Mouse (Mus musculus) CD4-positive helper T cell, adult 2 months (primary cell): ENCODE data around the gene Abhd16a.

Source experiments
- DNase-seq: peaks from one replicate; pipeline ENCODE4 v3.0.0-alpha.2; 2012; ENCODE audit warnings: low read depth, missing footprints, low spot score

The Abhd16a gene

GRCm38 (mm10) chr17:35060071-35060470, 29.0 kb upstream of the Abhd16a start:
- no peak for DNase-seq

DNA sequence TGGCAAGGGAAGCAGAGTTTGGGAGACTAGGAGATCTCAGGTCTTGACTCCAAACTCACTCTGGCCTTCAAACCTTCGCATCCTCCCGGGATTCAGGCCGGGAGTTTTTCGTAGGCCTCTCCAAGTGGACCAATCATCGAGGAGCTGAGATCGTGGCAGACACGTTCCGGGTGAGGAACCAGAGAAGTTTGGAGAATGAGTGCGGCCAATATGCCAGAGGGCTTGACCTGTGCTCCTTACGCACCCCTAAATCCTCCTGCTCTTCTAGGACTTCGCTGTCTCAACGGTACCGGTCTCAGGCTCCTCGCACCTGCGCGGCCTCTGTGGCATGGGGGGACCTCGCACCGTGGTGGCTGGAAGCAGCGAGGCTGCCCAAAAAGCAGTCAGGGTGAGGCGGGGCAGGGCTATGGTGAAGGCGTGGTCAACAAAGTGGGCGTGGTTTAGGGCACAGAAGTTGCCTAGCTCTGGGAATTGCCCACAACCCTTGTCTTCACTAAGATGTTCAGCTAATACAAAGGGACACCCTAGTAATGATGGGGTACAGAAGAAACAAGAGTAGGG, 28.2 kb upstream of the Abhd16a start:
- no peak for DNase-seq

DNA sequence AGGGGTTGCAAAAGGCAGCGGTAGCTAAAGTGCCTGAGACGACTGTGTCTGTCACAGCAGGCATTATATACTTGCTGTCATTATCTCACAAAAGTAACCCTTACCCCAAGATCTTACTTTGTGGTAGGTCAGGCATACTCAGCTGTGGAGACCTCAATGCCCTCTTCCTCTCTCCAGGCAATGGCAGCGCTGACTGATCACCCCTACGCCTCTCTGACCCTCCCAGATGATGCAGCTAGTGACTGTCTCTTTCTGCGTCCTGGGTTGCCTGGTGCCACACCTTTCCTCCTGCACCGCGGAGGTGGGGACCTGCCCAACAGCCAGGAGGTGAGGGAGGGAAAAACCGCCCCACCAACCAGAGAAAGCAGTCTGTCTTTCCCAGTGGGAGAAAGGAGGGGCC, 27.8 kb upstream of the Abhd16a start:
- no peak for DNase-seq

DNA sequence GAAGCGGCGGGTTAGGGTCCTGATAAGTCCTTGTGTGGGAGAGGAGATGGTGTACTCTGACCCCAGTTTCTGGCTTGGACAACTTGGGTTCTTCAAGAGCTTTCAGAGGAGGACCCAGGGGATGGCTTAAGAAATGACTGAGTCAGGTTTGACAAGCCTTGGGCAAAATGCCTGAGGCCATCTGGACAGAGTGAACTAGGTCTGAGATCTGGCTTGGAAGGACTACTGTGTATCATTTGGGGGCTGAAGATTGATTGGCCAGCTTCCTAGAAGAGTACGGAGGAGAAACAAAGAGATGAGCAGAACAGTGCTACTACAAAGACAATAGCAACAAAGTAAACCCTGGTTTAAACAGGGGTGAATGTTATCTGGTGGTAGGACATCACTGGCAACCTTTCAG, 25.6 kb upstream of the Abhd16a start:
- DNase-seq = no peak

DNA sequence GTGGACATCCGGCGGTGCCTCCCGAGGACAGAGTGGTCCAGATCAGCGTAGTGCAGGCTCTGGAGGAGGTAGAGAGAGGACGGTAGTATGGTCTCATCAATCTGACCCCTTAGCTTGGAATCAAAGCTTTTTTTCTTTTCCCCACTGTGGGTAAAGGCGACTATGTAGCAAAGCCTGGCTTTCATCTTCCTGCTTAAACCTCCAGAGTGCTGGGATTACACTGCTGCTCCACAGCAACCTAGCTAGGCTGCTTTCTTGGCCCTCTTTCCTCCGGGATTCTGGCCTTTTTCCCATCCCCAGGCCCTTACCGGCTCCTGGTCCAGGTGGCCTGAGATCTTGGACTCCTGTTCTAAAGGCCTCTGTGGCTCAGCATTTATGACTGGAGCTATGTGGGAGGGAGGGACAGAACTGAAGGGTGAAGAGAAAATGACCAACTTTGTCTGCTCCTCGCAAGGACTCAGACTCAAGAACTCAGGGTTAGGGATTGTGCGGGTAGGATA, 24.6 kb upstream of the Abhd16a start:
- no peak for DNase-seq

DNA sequence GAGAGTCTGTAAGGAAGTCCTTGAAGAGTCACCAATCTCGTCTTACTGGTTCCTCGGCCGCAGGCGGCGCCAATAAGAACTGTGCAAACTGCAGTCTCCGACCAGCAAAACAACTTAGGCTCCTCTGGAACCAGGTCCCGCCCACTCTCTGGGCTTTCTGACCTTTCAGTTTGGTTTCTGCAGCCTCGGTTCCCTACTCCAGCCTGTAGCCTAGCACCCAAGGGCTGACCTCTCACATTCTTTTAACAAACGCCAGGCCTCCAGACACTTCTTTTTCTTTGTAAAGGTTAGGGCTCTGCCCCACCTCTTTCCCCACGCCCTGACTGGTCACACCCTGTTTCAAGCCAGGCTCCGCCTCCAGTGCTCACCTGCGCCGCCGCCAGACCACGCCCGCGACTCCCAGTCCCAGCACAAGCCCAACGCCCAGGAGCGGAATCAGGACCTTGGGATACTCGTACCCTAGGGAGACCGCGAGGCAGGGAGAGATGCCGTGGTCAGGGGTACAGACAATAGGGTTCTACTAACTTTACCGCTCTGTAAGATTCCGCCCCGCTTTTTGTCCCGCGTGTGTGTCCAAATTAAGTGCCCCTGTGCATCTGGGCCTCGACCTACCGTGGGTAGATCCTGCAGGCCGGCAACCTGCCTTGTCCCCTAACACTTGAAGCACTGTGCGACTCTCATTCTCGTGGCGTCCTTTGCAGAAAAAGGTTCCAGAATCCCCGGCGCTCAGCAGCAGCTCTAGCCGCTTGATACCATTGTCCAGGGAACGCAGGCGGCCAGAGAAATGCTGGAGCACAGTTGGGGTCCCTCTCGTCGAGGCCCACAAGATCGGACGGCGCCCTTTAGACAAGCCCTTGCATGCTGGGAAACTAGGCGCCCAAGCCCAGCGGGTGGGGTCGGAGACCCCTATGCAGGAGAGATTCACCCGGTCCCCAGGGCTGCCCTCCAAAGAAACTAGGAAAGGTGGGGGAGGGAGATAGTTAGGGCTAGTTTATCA, 23.8 kb upstream of the Abhd16a start, which contains the start of gene Ly6g6c:
Gene Ly6g6c (plus strand): TSS at position 438 of the 997 bp plus-strand sequence.
- DNase-seq = peak; percentile 45

- DNase-seq = no peak
These were observed 23.0 kb upstream of the Abhd16a start, which contains the start of gene Mpig6b for GRCm38 (mm10) chr17:35066084-35066483. Mpig6b (minus strand) TSS chr17:35066184.

GRCm38 (mm10) chr17:35068213-35068914, 20.7 kb upstream of the Abhd16a start:
- peak; percentile 31 for DNase-seq

DNA sequence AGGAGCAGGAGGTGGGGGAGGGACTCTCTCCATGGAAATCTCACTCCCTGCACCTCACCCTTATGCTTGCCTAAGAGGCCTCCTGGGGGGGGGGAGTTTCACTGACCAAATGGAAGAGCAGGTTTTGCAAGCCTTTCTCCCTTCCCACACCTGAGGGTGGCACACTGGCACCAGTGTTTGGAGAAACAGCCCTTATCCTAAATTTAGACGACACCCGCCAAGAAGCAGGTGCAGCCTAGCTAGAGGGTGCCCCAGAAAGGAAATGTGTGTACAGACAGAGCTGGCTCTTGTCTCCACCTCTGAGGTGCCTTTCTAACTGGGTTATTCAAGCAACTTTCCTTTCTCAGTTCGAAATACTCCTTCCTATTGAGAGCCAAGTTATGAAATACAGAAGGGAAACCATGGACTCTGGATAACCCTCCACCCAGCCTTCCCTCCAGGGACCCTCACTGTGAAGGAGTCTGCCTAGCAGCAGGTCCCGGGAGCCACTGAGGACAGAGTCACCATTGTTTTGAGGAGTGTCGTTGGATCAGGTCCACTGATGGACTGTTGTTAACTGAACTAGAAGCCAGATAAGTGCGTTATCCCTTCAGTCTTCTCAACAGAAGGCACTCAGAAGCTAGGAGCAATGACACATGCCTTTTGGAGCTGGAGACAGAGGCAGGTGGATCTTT, 18.4 kb upstream of the Abhd16a start:
- DNase-seq = no peak

GRCm38 (mm10) chr17:35071454-35071853, 17.6 kb upstream of the Abhd16a start:
- no peak for DNase-seq

DNA sequence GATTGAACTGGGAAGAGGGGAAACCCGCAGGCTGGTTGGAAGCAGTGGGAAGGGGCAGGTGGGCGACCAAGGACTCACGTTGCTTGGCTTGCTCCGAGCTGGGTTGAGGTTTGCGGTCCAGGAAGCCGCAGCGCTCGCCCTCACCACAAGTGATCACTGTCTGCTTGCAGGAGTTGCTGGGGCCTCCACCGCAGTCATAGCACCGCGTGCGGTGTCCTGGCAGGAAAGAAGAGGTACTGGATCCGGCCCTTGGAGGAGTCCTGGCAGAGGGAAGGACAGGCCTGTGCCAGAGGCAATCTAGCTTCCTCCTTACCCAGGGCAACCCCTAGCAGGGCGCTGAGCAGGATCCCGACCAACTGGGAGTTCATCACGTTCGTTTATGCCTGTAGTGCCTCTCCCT, 15.0 kb upstream of the Abhd16a start:
- DNase-seq = peak; percentile 31

- DNase-seq = no peak
These were observed 12.4 kb upstream of the Abhd16a start, which contains the start of gene Ly6g6e for GRCm38 (mm10) chr17:35076507-35077176. Ly6g6e (plus strand) TSS chr17:35076902.

- DNase-seq = no peak
These were observed 11.8 kb upstream of the Abhd16a start for GRCm38 (mm10) chr17:35077285-35077684.

DNA sequence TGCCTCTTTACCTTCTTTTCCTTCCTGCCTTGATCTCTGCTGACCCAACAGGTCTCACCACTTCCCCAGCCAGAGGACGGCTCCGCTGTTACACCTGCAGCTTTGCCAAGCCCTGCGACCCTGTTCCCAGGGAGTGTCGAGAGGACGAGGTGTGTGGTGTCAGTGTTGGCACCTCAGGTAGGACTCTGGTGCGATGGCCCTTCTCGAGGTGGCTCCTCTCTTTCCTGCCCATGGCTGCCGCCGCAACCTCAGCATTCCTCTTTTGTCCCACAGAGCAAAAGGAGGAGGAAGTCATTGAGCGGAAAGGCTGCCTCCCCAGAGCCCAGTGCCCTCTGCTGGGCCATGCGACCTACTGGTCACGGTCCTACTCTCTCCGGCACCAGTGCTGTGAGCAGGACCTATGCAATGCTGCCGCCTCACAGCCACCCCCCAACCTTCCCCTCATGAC, 11.3 kb upstream of the Abhd16a start, which contains the start of gene Ly6g6d:
Gene Ly6g6d (minus strand): TSS at position 280 of the 448 bp plus-strand sequence.
- no peak for DNase-seq

GRCm38 (mm10) chr17:35079778-35080177, 9.3 kb upstream of the Abhd16a start:
- no peak for DNase-seq

- DNase-seq = no peak
These were observed 8.8 kb upstream of the Abhd16a start for GRCm38 (mm10) chr17:35080248-35080647.

DNA sequence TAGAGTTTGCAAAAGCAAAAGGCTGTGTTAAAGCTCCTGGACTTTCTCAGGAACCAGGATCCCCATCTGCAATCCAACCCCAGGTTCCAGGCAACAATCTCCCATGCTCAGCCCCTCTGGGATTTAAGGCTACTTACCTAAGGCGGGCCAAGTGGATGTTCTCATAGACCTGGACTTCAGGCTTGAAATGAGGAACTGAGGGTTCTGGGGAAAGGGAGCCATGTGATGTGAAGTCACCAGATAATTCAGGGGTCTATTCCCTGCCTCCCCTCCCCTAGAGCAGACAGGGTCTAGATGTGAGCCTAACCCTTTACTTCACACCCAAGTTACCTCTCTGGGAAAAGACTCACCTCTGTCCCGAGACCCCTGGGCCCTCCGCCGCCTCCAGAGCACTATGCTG, 8.4 kb upstream of the Abhd16a start:
- no peak for DNase-seq

GRCm38 (mm10) chr17:35082841-35083576, 6.1 kb upstream of the Abhd16a start:
- no peak for DNase-seq

DNA sequence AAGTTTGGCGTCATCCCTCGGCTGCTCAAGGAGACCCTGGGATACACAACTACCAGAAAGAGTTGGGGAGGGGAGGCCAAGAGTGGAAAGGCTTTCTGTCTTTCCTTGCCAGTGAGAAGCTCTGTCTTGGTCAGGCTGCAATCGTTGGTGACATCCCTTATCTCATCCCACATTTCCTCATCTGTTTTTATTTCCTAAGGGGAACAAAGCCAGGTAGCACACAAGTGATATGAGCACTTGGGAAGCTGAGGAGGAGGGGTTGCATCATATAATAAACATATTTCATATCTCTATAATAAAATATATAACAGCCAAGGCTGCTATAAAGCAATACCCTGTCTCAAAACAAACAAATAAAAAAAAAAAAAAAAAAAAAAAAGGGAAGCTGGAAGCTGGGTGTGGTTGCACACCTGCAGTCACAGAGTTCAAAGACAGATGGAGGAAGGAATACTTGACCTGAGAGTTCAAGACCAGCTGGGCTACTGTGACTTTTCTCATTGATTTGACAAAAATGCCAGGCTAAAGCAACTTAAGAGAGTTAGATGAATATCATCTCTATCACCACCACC, 5.0 kb upstream of the Abhd16a start:
- no peak for DNase-seq
